Mouse (Mus musculus) liver, embryonic 11.5 days (tissue): ENCODE results near the gene Sirt4. TPM values are rescaled to one million over a fixed set of nuclear protein-coding genes. Genes with fewer than 3 reads are reported as not detected.
"Not testable (repeated sequence)": the region's sequence is repeated elsewhere in the genome, so short reads cannot be mapped to it uniquely, and the experiment has no call there.

Experiments used
- ATAC-seq: fragments of 200-750 bp; cut with Nextera tagmentation; replicated peaks from 2 replicates; pipeline ENCODE4 v1.8.0; 2017; ENCODE audit warnings: moderate number of reproducible peaks, mild to moderate bottlenecking, moderate TSS enrichment, moderate library complexity; ENCODE audit not compliant: low FRiP score
- DNase-seq: peaks from one replicate; pipeline ENCODE4 v3.0.0-alpha.2; 2017; ENCODE audit warnings: low spot score
- H3K27ac ChIP-seq: fragments of 300-500 bp; sonication (generic); 2 replicates; pipeline ENCODE4 v1.5.1; 2014; ENCODE audit warnings: mild to moderate bottlenecking, low read depth, low read length, control low read depth
- H3K27me3 ChIP-seq: fragments of 300-500 bp; sonication (generic); replicated peaks from 2 replicates; pipeline ENCODE4 v1.6.1; 2014; ENCODE audit warnings: low read length, mixed read lengths; ENCODE audit not compliant: control insufficient read depth, insufficient read depth
- H3K36me3 ChIP-seq: fragments of 300-500 bp; sonication (generic); 2 replicates; pipeline ENCODE4 v1.6.1; 2014; ENCODE audit warnings: mild to moderate bottlenecking, low read length, moderate library complexity, mixed read lengths; ENCODE audit not compliant: control insufficient read depth, insufficient read depth
- H3K4me1 ChIP-seq: fragments of 300-500 bp; sonication (generic); replicated peaks from 2 replicates; pipeline ENCODE4 v1.6.1; 2014; ENCODE audit warnings: low read length, mixed read lengths; ENCODE audit not compliant: control insufficient read depth, insufficient read depth
- H3K4me2 ChIP-seq: fragments of 300-500 bp; sonication (generic); 2 replicates; pipeline ENCODE4 v1.6.1; 2014; ENCODE audit warnings: mild to moderate bottlenecking, control low read depth, moderate library complexity
- H3K4me3 ChIP-seq: fragments of 300-500 bp; sonication (generic); 2 replicates; pipeline ENCODE4 v1.5.1; 2014; ENCODE audit warnings: low read depth, low read length, control low read depth
- H3K9ac ChIP-seq: fragments of 300-500 bp; sonication (generic); 2 replicates; pipeline ENCODE4 v1.6.1; 2014; ENCODE audit warnings: low read depth, low read length, control low read depth
- H3K9me3 ChIP-seq: fragments of 300-500 bp; sonication (generic); 2 replicates; pipeline ENCODE4 v1.6.1; 2016; ENCODE audit warnings: low read length, inconsistent platforms, mixed read lengths; ENCODE audit not compliant: control insufficient read depth
- WGBS: fragments of 180-500 bp; shearing (Covaris S2); extraction: QIAGEN DNeasy Blood & Tissue Kit; methylation state at CpG from one replicate; pipeline ENCODE4 v1.1.7; 2014; 5-methylcytosine and 5-hydroxymethylcytosine counted together
- polyA plus RNA-seq: library from polyadenylated mRNA; unstranded; fragments of >200 nt; fragmentation: Nextera tagmentation; extraction: Ambion mirVana; gene quantifications from 2 replicates; pipeline ENCODE4 v1.2.1, GENCODE M21; 2014

Sirt4 gene
- polyA plus RNA-seq, 1 experiment from 2014 or later: 14.8 TPM

GRCm38 (mm10) chr5:115450410-115451317 is 33.9 kb downstream of the Sirt4 start:
- no peaks in the 10 kb centered on the region for H3K9me3 ChIP-seq
- ATAC-seq (no peak), DNase-seq (no peak)
- no peaks in the 10 kb centered on the region for H3K27me3 ChIP-seq
- H3K9ac ChIP-seq: no peak overlapping the region
- H3K4me2 ChIP-seq: no peak overlapping the region
- WGBS: 85% methylated on average over 27 of the region's 27 CpGs
- peaks cover 2% of the 10 kb centered on the region; the same call in 1 of the 2 replicates for H3K36me3 ChIP-seq
- no peaks in the 10 kb centered on the region; the same call in none of the 2 replicates for H3K4me1 ChIP-seq
- no peak overlapping the region for H3K27ac ChIP-seq
- no peak overlapping the region for H3K4me3 ChIP-seq

- Histone ChIP-seq H3K27me3 (no peaks in the 10 kb centered on the region), H3K36me3 (peaks cover 2% of the 10 kb centered on the region; the same call in 1 of the 2 replicates), H3K4me1 (no peaks in the 10 kb centered on the region; the same call in none of the 2 replicates), H3K27ac (no peak overlapping the region), H3K9ac (no peak overlapping the region), H3K4me3 (no peak overlapping the region), H3K4me2 (no peak overlapping the region), H3K9me3 (no peaks in the 10 kb centered on the region)
- no peak for DNase-seq
- 69% methylated on average over 3 of the region's 3 CpGs for WGBS
- ATAC-seq: no peak
Observed at GRCm38 (mm10) chr5:115449247-115449646, 35.3 kb downstream of the Sirt4 start.

GRCm38 (mm10) chr5:115447108-115447507 is 37.4 kb downstream of the Sirt4 start:
- H3K27ac ChIP-seq: no peak overlapping the region

GRCm38 (mm10) chr5:115444130-115444529 is 40.4 kb downstream of the Sirt4 start:
- no peak overlapping the region for H3K4me2 ChIP-seq
- no peak for DNase-seq
- H3K27me3 ChIP-seq: peaks cover 1% of the 10 kb centered on the region; the same call in 1 of the 2 replicates
- H3K27ac ChIP-seq: no peak overlapping the region
- WGBS: 90% methylated on average over 11 of the region's 11 CpGs
- ATAC-seq: no peak
- H3K36me3 ChIP-seq: peaks cover 2% of the 10 kb centered on the region; the same call in 1 of the 2 replicates
- no peak overlapping the region for H3K4me3 ChIP-seq
- H3K9me3 ChIP-seq: no peaks in the 10 kb centered on the region
- H3K4me1 ChIP-seq: no peaks in the 10 kb centered on the region; the same call in 1 of the 2 replicates
- H3K9ac ChIP-seq: no peak overlapping the region

More at GRCm38 (mm10) chr5:115447108-115447507, 37.4 kb downstream of the Sirt4 start:
- no peaks in the 10 kb centered on the region for H3K27me3 ChIP-seq
- no peak overlapping the region for H3K4me2 ChIP-seq
- ATAC-seq (no peak), DNase-seq (no peak)
- WGBS: 82% methylated on average over 17 of the region's 17 CpGs
- H3K9me3 ChIP-seq: no peaks in the 10 kb centered on the region
- H3K9ac ChIP-seq: no peak overlapping the region
- no peaks in the 10 kb centered on the region; the same call in none of the 2 replicates for H3K4me1 ChIP-seq
- no peak overlapping the region for H3K4me3 ChIP-seq
- H3K36me3 ChIP-seq: peaks cover 2% of the 10 kb centered on the region; the same call in 1 of the 2 replicates

DNA sequence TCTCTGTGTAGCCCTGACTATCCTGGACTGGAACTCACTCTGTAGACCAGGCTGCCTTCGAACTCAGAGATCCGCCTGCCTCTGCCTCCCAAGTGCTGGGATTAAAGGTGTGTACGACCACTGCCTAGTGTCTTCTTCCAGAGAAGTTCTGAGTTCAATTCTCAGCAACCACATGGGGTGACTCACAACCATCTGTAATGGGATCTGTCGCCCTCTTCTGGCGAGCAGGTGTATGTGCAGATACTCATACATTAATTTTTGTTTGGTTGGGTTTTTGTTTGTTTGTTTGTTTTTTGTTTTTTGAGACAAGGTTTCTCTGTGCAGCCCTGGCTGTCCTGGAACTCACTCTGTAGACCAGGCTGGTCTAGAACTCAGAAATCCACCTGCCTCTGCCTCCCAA is 41.9 kb downstream of the Sirt4 start:
- not testable (repeated sequence) for DNase-seq, H3K9ac ChIP-seq, H3K27ac ChIP-seq, H3K27me3 ChIP-seq, ATAC-seq, H3K4me2 ChIP-seq, H3K9me3 ChIP-seq, H3K36me3 ChIP-seq, H3K4me1 ChIP-seq, H3K4me3 ChIP-seq
- 47% methylated on average over 5 of the region's 5 CpGs for WGBS

GRCm38 (mm10) chr5:115441205-115441849 is 43.2 kb downstream of the Sirt4 start:
- peaks cover 5% of the 10 kb centered on the region for H3K4me1 ChIP-seq
- no peak; the same call in 1 of the 2 replicates for ATAC-seq
- H3K9ac ChIP-seq: no peak overlapping the region
- no peak overlapping the region for H3K27ac ChIP-seq
- H3K27me3 ChIP-seq: peaks cover 22% of the 10 kb centered on the region
- no peak overlapping the region for H3K4me3 ChIP-seq
- no peak overlapping the region for H3K4me2 ChIP-seq
- WGBS: 46% methylated on average over 14 of the region's 14 CpGs
- H3K36me3 ChIP-seq: peaks cover 2% of the 10 kb centered on the region; the same call in 1 of the 2 replicates
- DNase-seq: peak; percentile 66
- no peaks in the 10 kb centered on the region for H3K9me3 ChIP-seq

DNA sequence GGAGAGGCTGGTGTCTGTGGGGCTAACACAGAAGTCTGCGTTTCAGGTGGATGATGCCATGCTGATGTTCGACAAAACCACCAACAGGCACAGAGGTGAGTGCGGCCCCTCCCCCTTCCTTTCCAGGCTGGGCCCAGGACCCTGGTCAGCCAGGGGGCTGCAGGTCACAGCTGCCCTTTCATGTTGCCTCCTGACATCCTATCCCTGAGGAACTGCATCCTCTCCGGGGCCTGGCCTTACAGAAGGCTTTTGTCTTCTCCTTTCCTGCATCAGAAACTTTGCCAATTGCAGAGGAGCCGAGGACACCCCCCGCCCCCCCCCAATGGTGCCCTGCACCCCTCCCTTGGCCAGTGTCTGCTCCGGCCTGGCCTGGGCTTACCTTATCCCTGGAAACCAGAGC is 45.9 kb downstream of the Sirt4 start:
- Histone ChIP-seq H3K4me2 (no peak overlapping the region), H3K27ac (no peak overlapping the region), H3K36me3 (no peaks in the 10 kb centered on the region; the same call in 1 of the 2 replicates), H3K4me1 (peaks cover 11% of the 10 kb centered on the region), H3K9me3 (no peaks in the 10 kb centered on the region), H3K9ac (no peak overlapping the region), H3K4me3 (no peak overlapping the region), H3K27me3 (peaks cover 45% of the 10 kb centered on the region)
- no peak for DNase-seq
- WGBS: 67% methylated on average over 7 of the region's 7 CpGs
- ATAC-seq: no peak

DNA sequence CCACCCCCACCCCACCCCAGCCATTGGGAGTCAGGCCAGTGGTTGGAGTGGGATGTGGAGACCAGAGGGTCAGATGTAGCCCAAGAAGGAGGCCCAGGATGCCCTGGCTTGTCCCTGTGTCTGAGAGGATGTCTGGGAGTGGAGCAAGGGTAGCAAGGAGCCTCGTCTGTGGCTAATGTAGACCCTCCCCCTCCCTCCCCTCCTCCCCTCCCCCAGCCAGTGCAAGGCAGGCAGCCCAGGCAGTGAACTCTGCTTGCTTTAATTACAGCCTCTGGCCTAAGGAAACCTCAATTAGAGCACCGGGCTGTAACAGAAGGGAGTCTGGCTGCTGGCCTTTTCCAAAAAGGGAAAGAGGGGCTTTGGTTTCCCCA is 46.6 kb downstream of the Sirt4 start:
- 19% methylated on average over 2 of the region's 2 CpGs for WGBS
- no peaks in the 10 kb centered on the region; the same call in 1 of the 2 replicates for H3K36me3 ChIP-seq
- ATAC-seq (no peak), DNase-seq (no peak)
- no peak overlapping the region for H3K4me3 ChIP-seq
- H3K27me3 ChIP-seq: peaks cover 47% of the 10 kb centered on the region
- no peak overlapping the region for H3K4me2 ChIP-seq
- no peak overlapping the region for H3K27ac ChIP-seq
- H3K9ac ChIP-seq: no peak overlapping the region
- H3K4me1 ChIP-seq: peaks cover 11% of the 10 kb centered on the region
- no peaks in the 10 kb centered on the region for H3K9me3 ChIP-seq
